Mouse (Mus musculus) ES-Bruce4 (cell line): ENCODE measurements around the gene Lgsn. TPM values are rescaled to one million over a fixed set of nuclear protein-coding genes. Genes with fewer than 3 reads are reported as not detected.

ENCODE experiments used
- H3K27ac ChIP-seq: 2 replicates; pipeline ENCODE4 v1.5.1; 2012; ENCODE audit warnings: low read length, inconsistent platforms; ENCODE audit not compliant: insufficient read depth
- H3K27me3 ChIP-seq: 2 replicates; pipeline ENCODE4 v1.6.1; 2012; ENCODE audit warnings: mild to moderate bottlenecking, low read length, inconsistent platforms; ENCODE audit not compliant: control insufficient read depth, poor library complexity, insufficient read depth, severe bottlenecking
- H3K36me3 ChIP-seq: 2 replicates; pipeline ENCODE4 v1.6.1; 2012; ENCODE audit warnings: inconsistent platforms, mild to moderate bottlenecking, low read length, moderate library complexity; ENCODE audit not compliant: control insufficient read depth, poor library complexity, insufficient read depth, severe bottlenecking
- H3K4me1 ChIP-seq: one replicate; pipeline ENCODE4 v1.8.1; 2011; ENCODE audit warnings: low read length; ENCODE audit not compliant: control insufficient read depth, insufficient read depth
- H3K4me3 ChIP-seq: 2 replicates; pipeline ENCODE4 v1.5.1; 2011; ENCODE audit warnings: low read depth, mild to moderate bottlenecking, low read length
- H3K9ac ChIP-seq: 2 replicates; pipeline ENCODE4 v1.6.1; 2012; ENCODE audit warnings: low read depth, mild to moderate bottlenecking, inconsistent platforms; ENCODE audit not compliant: poor library complexity, severe bottlenecking
- H3K9me3 ChIP-seq: replicated peaks from 2 replicates; pipeline ENCODE4 v1.6.1; 2012; ENCODE audit warnings: mild to moderate bottlenecking, low read length, inconsistent platforms; ENCODE audit not compliant: control insufficient read depth, poor library complexity, insufficient read depth, severe bottlenecking
- CTCF ChIP-seq: IDR thresholded peaks from one replicate; pipeline ENCODE4 v1.8.1; 2011; ENCODE audit warnings: low read depth, low read length
- EP300 ChIP-seq: IDR thresholded peaks from 2 replicates; pipeline ENCODE4 v1.6.1; 2011; ENCODE audit warnings: low read depth, low read length; ENCODE audit not compliant: insufficient read depth
- POLR2A ChIP-seq: IDR thresholded peaks from one replicate; pipeline ENCODE4 v1.8.1; 2011; ENCODE audit warnings: low read length; ENCODE audit not compliant: insufficient read depth
- polyA plus RNA-seq: library from polyadenylated mRNA; stranded (reverse); fragments of >200 nt; gene quantifications from 2 replicates; pipeline ENCODE4 v1.2.4, GENCODE M21; 2011; ENCODE audit warnings: low read depth; ENCODE audit not compliant: missing spikeins, insufficient read depth, insufficient read length

Gene Lgsn
- polyA plus RNA-seq, 1 experiment = not detected

DNA sequence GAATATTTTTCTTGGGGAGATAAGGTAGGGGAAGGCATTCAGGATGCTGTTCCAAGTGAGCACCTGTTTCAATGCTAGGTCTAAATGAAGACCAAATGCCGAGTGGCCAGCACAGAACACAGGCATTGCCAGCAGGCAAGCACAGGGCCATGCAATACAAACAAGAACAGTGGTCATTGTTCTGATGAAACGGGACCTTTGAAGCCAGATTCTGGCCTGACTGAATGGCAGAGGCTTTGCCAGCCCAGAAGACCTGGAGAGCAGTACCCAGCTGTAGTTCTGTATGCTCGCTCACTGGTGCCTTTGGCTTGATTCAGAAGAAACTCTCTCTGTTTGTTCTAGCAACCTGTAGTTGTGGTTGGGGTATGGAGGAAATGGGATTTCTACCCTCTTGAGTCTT lies 800 bp upstream of the Lgsn start:
- TF ChIP-seq EP300 = no peak
- TF ChIP-seq CTCF = no peak
- no peak for TF ChIP-seq POLR2A
- H3K9ac ChIP-seq = no peak overlapping the region
- no peaks in the 10 kb centered on the region for H3K4me1 ChIP-seq
- H3K27me3 ChIP-seq = no peaks in the 10 kb centered on the region
- H3K4me3 ChIP-seq = no peak overlapping the region
- H3K27ac ChIP-seq = no peak overlapping the region
- no peaks in the 10 kb centered on the region for H3K36me3 ChIP-seq
- no peaks in the 10 kb centered on the region for H3K9me3 ChIP-seq

DNA sequence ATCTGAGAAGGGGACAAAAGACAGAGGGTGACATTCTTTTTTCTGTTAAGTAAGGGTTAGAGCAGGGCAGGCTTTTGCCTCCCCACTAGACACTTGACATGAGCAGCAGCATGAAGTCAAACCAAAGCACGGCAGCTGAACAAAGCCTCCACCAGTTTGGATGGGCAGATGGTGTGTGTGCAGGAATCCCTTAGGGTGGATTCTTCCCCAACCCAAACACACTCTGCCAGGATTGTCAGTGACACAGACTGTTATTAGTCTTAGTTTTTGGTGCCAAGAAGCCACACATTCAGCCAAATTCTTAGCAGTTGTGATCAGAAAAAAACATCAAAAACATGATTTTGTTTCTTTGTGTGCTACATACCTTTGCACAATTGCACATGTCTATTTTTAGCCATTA lies 2.1 kb downstream of the Lgsn start:
- no peaks in the 10 kb centered on the region for H3K4me1 ChIP-seq
- no peak overlapping the region for H3K4me3 ChIP-seq
- H3K27me3 ChIP-seq = no peaks in the 10 kb centered on the region
- no peaks in the 10 kb centered on the region for H3K9me3 ChIP-seq
- H3K36me3 ChIP-seq = no peaks in the 10 kb centered on the region
- no peak overlapping the region for H3K9ac ChIP-seq
- TF ChIP-seq CTCF (no peak), POLR2A (no peak), EP300 (no peak)
- H3K27ac ChIP-seq = no peak overlapping the region

DNA sequence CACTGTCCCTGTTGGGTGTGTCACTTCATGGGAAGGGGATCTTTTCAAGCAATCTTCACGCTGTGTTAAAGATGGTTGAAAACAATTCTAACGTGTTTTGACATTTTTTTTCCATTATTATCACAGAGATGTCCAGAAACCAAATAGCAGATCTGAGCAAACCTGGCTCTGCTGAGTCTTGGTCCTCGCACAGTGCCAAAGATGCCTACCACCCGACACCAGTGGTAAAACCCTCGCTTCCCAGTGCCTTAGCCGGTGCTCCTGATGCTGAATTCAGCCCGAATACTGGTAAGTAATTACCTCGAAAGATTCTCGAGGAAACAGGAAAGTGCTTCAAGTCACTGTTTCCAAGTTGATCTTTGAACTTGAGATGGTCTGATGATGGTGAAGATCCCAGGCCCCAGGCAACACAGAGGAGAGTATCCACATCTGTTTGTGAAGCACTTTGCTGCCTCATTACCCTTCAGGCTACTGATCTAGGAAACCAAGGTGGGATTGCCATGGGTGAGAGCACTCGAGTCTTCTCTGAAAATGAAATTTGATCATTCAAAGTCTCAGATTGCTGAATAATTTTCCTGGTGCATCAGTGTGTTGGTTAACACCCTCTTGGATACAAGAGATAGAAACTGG lies 14.2 kb downstream of the Lgsn start:
- H3K27me3 ChIP-seq = no peaks in the 10 kb centered on the region
- no peak overlapping the region for H3K4me3 ChIP-seq
- H3K9ac ChIP-seq = no peak overlapping the region
- no peaks in the 10 kb centered on the region for H3K4me1 ChIP-seq
- no peak overlapping the region for H3K27ac ChIP-seq
- no peaks in the 10 kb centered on the region for H3K9me3 ChIP-seq
- H3K36me3 ChIP-seq = no peaks in the 10 kb centered on the region
- TF ChIP-seq EP300 (no peak), POLR2A (no peak), CTCF (no peak)

DNA sequence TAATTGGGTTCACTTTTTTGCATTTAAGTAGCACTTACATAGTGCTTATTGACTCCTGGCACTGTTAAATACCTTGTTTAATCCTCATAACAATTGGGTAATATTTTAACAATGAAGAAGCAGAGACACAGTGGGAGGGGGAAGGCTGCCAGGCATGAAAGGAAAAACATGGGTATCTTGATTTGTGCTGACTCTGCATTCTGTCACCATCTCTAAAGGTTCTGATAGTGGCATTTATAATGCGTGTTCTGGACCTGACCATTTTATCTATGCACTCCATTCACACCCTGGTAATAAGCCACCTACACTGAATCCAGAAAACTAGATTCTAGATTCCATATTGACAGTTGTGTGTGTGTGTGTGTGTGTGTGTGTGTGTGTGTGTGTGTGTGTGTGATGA lies 19.4 kb downstream of the Lgsn start:
- Histone ChIP-seq H3K27ac (no peak overlapping the region), H3K9me3 (no peaks in the 10 kb centered on the region), H3K36me3 (no peaks in the 10 kb centered on the region), H3K4me3 (no peak overlapping the region), H3K9ac (no peak overlapping the region), H3K27me3 (no peaks in the 10 kb centered on the region), H3K4me1 (no peaks in the 10 kb centered on the region)
- TF ChIP-seq CTCF (no peak), EP300 (no peak), POLR2A (no peak)

DNA sequence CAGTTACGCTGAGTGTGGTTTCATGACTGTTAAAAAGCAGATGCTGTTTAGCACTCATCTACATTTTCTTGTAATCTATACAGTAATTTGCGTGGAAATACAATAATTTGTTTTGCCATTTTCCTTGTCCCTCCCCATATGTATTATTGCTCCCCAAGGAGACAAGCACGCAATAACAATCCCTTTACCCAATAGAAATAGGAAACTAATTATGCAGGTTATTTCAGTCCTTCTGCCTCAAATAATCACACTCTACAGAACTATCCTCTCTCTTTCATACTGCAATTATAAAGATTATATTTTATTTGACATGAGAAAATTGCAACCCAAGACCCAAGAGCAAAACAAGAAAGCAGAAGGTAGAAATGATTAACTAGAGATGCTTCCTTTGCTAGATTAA lies 20.8 kb downstream of the Lgsn start:
- no peak for TF ChIP-seq CTCF
- TF ChIP-seq POLR2A = no peak
- TF ChIP-seq EP300 = no peak
- Histone ChIP-seq H3K36me3 (no peaks in the 10 kb centered on the region), H3K4me1 (no peaks in the 10 kb centered on the region), H3K9me3 (no peaks in the 10 kb centered on the region), H3K9ac (no peak overlapping the region), H3K27me3 (no peaks in the 10 kb centered on the region), H3K4me3 (no peak overlapping the region), H3K27ac (no peak overlapping the region)

DNA sequence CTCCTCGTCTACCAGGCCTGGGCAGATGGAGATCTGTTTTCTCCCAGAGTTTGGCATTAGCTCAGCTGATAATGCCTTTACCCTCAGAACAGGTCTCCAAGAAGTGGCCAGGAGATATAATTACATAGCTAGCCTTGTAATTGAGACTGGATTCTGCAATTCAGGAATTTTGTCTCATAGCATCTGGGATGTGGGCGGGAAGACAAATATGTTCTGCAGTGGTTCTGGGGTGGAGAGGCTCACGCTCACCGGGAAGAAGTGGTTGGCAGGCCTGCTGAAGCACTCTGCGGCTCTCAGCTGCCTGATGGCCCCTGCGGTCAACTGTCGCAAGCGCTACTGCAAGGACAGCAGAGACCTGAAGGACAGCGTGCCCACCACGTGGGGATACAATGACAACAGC lies 27.6 kb downstream of the Lgsn start:
- TF ChIP-seq CTCF = no peak
- no peak for TF ChIP-seq EP300
- no peak for TF ChIP-seq POLR2A

More for the DNA sequence above, 27.6 kb downstream of the Lgsn start:
- Histone ChIP-seq H3K27me3 (no peaks in the 10 kb centered on the region), H3K9me3 (no peaks in the 10 kb centered on the region), H3K4me3 (no peak overlapping the region), H3K4me1 (no peaks in the 10 kb centered on the region), H3K27ac (no peak overlapping the region), H3K36me3 (no peaks in the 10 kb centered on the region), H3K9ac (no peak overlapping the region)
